Mouse (Mus musculus): Measurements from ENCODE around the gene 4930402H24Rik. TPM values are rescaled to one million over a fixed set of nuclear protein-coding genes. Genes with fewer than 3 reads are reported as not detected.

Gene 4930402H24Rik
- polyA plus RNA-seq, 1 experiment: 10.0 TPM

DNA sequence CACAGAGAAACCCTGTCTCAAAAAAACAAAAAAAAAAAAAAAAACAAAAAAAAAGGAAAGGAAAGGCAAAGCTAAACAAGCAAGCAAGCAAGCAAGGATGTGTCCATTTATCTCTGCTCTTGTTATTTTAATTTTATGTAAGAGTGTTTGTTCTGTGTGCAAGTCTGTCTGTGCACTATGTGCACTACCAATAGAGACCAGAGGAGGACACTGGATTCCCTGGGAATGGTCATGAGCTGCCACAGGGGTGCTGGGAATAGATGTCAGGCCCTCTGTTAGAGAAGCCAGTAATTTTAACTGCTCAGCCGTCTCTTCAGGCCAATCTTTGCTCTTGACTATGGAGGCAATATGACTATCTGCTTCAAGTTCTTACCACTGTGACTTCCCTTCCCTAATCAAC is 162.6 kb downstream of the 4930402H24Rik start:
- Histone ChIP-seq H3K4me1 (ENCODE audit: control insufficient read depth, insufficient read depth, insufficient read length, low read length) (no peaks in the 10 kb centered on the region), H3K27ac (ENCODE audit: insufficient read depth, low read depth, low read length) (no peak overlapping the region), H3K4me3 (ENCODE audit: low read depth, low read length) (no peak overlapping the region), H3K36me3 (ENCODE audit: control insufficient read depth, insufficient read depth, low read length) (peaks cover 27% of the 10 kb centered on the region), H3K27me3 (ENCODE audit: control insufficient read depth, insufficient read depth, low read length) (no peaks in the 10 kb centered on the region)
- TF ChIP-seq CTCF (IDR thresholded peaks at IDR 0.05; ENCODE audit: extremely low read depth, insufficient read length, insufficient replicate concordance, low read depth, low read length) (no peak), POLR2A (IDR thresholded peaks at IDR 0.05; ENCODE audit: low read depth, low read length) (no peak)
- 94% methylated on average over 1 of the region's 1 CpGs for WGBS

- Histone ChIP-seq H3K27ac (ENCODE audit: insufficient read depth, low read depth, low read length) (no peak overlapping the region), H3K27me3 (ENCODE audit: control insufficient read depth, insufficient read depth, low read length) (no peaks in the 10 kb centered on the region), H3K4me3 (ENCODE audit: low read depth, low read length) (no peak overlapping the region), H3K4me1 (ENCODE audit: control insufficient read depth, insufficient read depth, insufficient read length, low read length) (no peaks in the 10 kb centered on the region), H3K36me3 (ENCODE audit: control insufficient read depth, insufficient read depth, low read length) (peaks cover 19% of the 10 kb centered on the region)
- 82% methylated on average over 4 of the region's 4 CpGs for WGBS
- TF ChIP-seq POLR2A (IDR thresholded peaks at IDR 0.05; ENCODE audit: low read depth, low read length) (no peak), CTCF (IDR thresholded peaks at IDR 0.05; ENCODE audit: extremely low read depth, insufficient read length, insufficient replicate concordance, low read depth, low read length) (no peak)
These were observed 166.1 kb downstream of the 4930402H24Rik start for GRCm38 (mm10) chr2:130740096-130740495.

GRCm38 (mm10) chr2:130738019-130738418 is 168.2 kb downstream of the 4930402H24Rik start:
- TF ChIP-seq CTCF (IDR thresholded peaks at IDR 0.05; ENCODE audit: extremely low read depth, insufficient read length, insufficient replicate concordance, low read depth, low read length): no peak
- TF ChIP-seq POLR2A (IDR thresholded peaks at IDR 0.05; ENCODE audit: low read depth, low read length): no peak
- Histone ChIP-seq H3K27me3 (ENCODE audit: control insufficient read depth, insufficient read depth, low read length) (no peaks in the 10 kb centered on the region), H3K36me3 (ENCODE audit: control insufficient read depth, insufficient read depth, low read length) (peaks cover 19% of the 10 kb centered on the region), H3K4me1 (ENCODE audit: control insufficient read depth, insufficient read depth, insufficient read length, low read length) (no peaks in the 10 kb centered on the region), H3K27ac (ENCODE audit: insufficient read depth, low read depth, low read length) (no peak overlapping the region), H3K4me3 (ENCODE audit: low read depth, low read length) (no peak overlapping the region)
- 85% methylated on average over 6 of the region's 6 CpGs for WGBS

GRCm38 (mm10) chr2:130735281-130735680 is 170.9 kb downstream of the 4930402H24Rik start:
- TF ChIP-seq CTCF (IDR thresholded peaks at IDR 0.05; ENCODE audit: extremely low read depth, insufficient read length, insufficient replicate concordance, low read depth, low read length): no peak
- no peak for TF ChIP-seq POLR2A (IDR thresholded peaks at IDR 0.05; ENCODE audit: low read depth, low read length)
- H3K27me3 ChIP-seq (ENCODE audit: control insufficient read depth, insufficient read depth, low read length): no peaks in the 10 kb centered on the region
- no peaks in the 10 kb centered on the region for H3K4me1 ChIP-seq (ENCODE audit: control insufficient read depth, insufficient read depth, insufficient read length, low read length)
- peaks cover 30% of the 10 kb centered on the region for H3K36me3 ChIP-seq (ENCODE audit: control insufficient read depth, insufficient read depth, low read length)
- 64% methylated on average over 5 of the region's 5 CpGs for WGBS
- H3K27ac ChIP-seq (ENCODE audit: insufficient read depth, low read depth, low read length): no peak overlapping the region
- H3K4me3 ChIP-seq (ENCODE audit: low read depth, low read length): no peak overlapping the region

DNA sequence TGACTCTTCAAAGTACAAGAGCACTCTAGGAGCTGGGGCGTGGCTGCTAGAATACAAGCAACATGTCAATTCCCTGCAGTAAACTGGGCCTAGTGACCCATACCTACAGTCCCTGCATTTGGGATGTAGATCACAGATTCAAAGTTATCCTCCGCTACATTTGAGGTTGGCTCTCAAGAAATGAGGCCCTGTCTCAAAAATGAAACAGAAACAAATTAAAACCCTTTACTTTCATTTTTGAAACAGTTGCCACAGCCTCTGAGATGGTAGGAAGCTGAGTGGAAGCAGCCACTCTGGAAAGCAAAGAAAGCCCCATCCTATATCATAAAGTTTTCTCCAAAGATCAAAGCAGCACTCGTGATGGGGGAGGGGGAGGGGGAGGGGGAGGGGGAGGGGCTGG is 172.8 kb downstream of the 4930402H24Rik start:
- 62% methylated on average over 3 of the region's 3 CpGs for WGBS
- no peak overlapping the region for H3K27ac ChIP-seq (ENCODE audit: insufficient read depth, low read depth, low read length)
- TF ChIP-seq CTCF (IDR thresholded peaks at IDR 0.05; ENCODE audit: extremely low read depth, insufficient read length, insufficient replicate concordance, low read depth, low read length) (no peak), POLR2A (IDR thresholded peaks at IDR 0.05; ENCODE audit: low read depth, low read length) (no peak)
- no peak overlapping the region for H3K4me3 ChIP-seq (ENCODE audit: low read depth, low read length)
- H3K27me3 ChIP-seq (ENCODE audit: control insufficient read depth, insufficient read depth, low read length): no peaks in the 10 kb centered on the region
- H3K4me1 ChIP-seq (ENCODE audit: control insufficient read depth, insufficient read depth, insufficient read length, low read length): no peaks in the 10 kb centered on the region
- peaks cover 34% of the 10 kb centered on the region for H3K36me3 ChIP-seq (ENCODE audit: control insufficient read depth, insufficient read depth, low read length)

DNA sequence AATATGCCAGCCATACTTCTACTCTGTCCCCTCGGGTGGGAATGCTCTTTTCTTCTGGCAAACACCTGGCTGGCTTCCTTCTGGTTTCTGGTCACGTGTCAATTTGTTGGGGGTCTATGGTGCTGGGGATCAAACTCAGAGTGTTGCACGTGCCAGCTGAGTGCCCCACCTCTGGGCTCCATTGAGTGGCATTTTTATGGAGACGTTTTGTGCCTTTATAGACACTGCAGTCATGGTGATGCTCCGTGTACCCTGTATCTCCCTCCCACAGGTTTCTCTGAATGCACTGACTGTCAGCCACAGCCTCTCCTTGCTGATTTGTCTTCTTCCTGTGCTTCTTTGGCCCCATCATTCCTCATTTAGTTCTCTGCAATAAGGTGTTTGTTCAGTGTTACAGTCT is 174.4 kb downstream of the 4930402H24Rik start:
- Histone ChIP-seq H3K4me1 (ENCODE audit: control insufficient read depth, insufficient read depth, insufficient read length, low read length) (no peaks in the 10 kb centered on the region), H3K36me3 (ENCODE audit: control insufficient read depth, insufficient read depth, low read length) (peaks cover 38% of the 10 kb centered on the region), H3K27ac (ENCODE audit: insufficient read depth, low read depth, low read length) (no peak overlapping the region), H3K4me3 (ENCODE audit: low read depth, low read length) (no peak overlapping the region), H3K27me3 (ENCODE audit: control insufficient read depth, insufficient read depth, low read length) (no peaks in the 10 kb centered on the region)
- TF ChIP-seq POLR2A (IDR thresholded peaks at IDR 0.05; ENCODE audit: low read depth, low read length) (no peak), CTCF (IDR thresholded peaks at IDR 0.05; ENCODE audit: extremely low read depth, insufficient read length, insufficient replicate concordance, low read depth, low read length) (no peak)
- WGBS: 73% methylated on average over 5 of the region's 5 CpGs

DNA sequence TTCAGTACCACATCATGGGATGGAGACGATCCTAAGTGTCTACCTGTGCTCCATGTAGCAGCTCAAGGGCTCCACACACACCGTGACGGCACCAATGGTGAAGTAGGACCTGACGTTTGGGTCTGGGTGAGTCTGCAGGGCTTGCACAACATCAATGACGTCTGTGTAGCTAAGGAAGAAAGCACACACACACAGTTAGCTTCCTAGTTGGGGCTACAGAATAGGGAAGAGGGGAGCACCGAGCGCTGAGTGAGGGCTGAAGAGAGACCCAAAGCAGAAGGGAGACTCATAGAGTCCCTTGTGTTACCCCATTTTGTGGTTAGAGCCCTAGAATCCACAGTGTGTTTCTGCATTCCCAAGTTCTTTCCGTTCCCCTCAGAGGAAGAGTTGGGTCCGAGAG is 175.5 kb downstream of the 4930402H24Rik start:
- WGBS: 87% methylated on average over 9 of the region's 9 CpGs
- Histone ChIP-seq H3K4me1 (ENCODE audit: control insufficient read depth, insufficient read depth, insufficient read length, low read length) (no peaks in the 10 kb centered on the region), H3K27ac (ENCODE audit: insufficient read depth, low read depth, low read length) (no peak overlapping the region), H3K27me3 (ENCODE audit: control insufficient read depth, insufficient read depth, low read length) (no peaks in the 10 kb centered on the region), H3K36me3 (ENCODE audit: control insufficient read depth, insufficient read depth, low read length) (peaks cover 38% of the 10 kb centered on the region), H3K4me3 (ENCODE audit: low read depth, low read length) (no peak overlapping the region)
- TF ChIP-seq POLR2A (IDR thresholded peaks at IDR 0.05; ENCODE audit: low read depth, low read length) (no peak), CTCF (IDR thresholded peaks at IDR 0.05; ENCODE audit: extremely low read depth, insufficient read length, insufficient replicate concordance, low read depth, low read length) (no peak)
